Mouse (Mus musculus): ENCODE results near the gene Rnf38. TPM values are rescaled to one million over a fixed set of nuclear protein-coding genes. Genes with fewer than 3 reads are reported as not detected.

The Rnf38 gene
- polyA plus RNA-seq, 1 experiment from 2014 or later: 40.6 TPM

DNA sequence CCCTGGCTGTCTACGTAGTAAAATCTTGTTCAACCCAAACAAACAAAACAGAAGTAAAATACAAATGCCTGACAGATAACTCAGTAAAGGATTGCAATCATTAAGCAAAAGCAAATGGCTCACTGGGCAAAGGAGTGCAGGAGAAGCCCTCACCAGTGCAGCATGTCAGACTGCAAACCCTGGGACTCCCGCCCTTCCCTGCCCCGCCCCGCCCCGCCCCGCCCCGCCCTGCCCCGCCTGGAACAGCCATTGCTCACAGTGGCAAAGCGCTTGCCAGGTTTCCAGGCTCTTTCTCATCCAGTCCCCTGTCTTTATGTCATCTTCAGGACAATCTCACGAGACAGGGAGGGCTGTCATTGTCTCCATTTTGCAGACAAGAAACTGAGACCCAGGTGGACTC is 16.1 kb upstream of the Rnf38 start:
- Histone ChIP-seq H3K9ac (no peak overlapping the region), H3K9me3 (no peaks in the 10 kb centered on the region), H3K4me1 (peaks cover 43% of the 10 kb centered on the region), H3K4me2 (peak overlapping the region; percentile 33; the same call in 1 of the 2 replicates), H3K4me3 (peak overlapping the region; percentile 6; the same call in 1 of the 2 replicates), H3K36me3 (replicated peaks) (no peaks in the 10 kb centered on the region), H3K27me3 (replicated peaks) (no peaks in the 10 kb centered on the region), H3K27ac (peak overlapping the region; percentile 70)
- ATAC-seq (replicated peaks): no peak; the same call in 1 of the 2 replicates
- WGBS: 2% methylated on average over 10 of the region's 10 CpGs

DNA sequence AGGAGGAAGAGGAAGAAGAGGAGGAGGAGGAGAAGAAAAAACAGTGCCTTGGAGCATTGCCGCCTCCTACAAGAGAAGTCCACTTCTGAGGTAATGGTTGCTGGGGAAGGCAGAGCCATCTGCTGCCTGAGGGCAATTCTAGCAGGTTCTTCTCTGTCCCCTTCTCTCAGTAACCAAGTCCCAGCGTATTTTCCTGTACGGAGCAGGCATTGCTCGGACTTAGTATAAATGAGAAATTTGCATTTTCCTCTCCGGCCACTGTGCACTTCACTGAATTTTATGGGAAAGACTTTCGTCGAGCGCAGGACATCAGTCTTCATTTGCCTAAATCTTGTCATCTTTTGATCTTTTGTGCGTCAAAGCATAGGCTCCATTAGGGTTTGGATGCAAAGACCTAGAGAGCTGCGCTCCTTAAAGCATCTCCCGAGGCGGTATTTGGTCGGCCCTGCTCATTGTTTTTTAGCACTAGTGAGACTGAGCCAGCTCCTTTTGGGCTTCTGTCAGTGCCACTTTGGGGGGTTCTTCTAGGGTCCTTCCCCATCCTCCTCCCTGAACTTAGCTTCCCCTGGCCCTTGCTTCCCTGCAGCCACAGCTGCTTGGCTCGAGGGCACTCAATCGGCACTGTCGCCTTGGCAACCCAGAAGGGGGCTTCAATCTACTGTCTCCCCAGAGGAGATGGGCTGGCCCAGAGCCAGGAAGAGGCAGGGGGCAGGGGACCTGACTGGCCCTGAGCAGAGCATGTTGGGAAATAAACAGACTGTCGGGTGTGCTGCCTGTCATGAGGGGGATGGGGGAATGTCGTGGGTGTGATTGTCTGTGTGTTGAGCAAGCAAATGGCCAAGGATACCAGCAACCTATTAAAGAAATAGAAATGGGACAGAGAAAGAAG is 13.7 kb upstream of the Rnf38 start:
- ATAC-seq (replicated peaks): peak; percentile 89
- H3K4me2 ChIP-seq: peak overlapping the region; percentile 43
- H3K36me3 ChIP-seq (replicated peaks): no peaks in the 10 kb centered on the region
- H3K27me3 ChIP-seq (replicated peaks): no peaks in the 10 kb centered on the region
- WGBS: 2% methylated on average over 18 of the region's 18 CpGs
- no peaks in the 10 kb centered on the region for H3K9me3 ChIP-seq
- H3K27ac ChIP-seq: peak overlapping the region; percentile 73
- no peak overlapping the region for H3K4me3 ChIP-seq
- H3K4me1 ChIP-seq: peaks cover 36% of the 10 kb centered on the region
- H3K9ac ChIP-seq: no peak overlapping the region

DNA sequence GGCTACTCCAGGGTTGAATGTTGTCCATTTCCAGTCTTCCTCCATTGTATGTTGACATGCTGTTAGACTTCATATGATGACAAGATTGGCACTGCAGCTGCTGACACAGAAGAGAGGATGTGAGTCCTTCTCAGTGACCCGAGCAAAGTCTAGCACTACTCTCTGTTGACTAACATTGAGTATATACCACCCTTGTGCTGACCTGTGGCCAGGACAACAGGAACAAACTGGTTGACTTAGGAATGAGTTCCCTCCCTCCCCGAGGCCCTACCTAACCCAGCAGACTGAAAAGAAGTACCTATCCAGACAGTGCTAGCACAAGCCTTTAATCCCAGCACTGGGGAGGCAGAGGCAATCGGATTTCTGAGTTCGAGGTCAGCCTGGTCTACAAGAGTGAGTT is 12.7 kb upstream of the Rnf38 start:
- no peak for ATAC-seq (replicated peaks)
- Histone ChIP-seq H3K4me3 (no peak overlapping the region), H3K9ac (no peak overlapping the region), H3K4me2 (no peak overlapping the region), H3K36me3 (replicated peaks) (no peaks in the 10 kb centered on the region), H3K27me3 (replicated peaks) (no peaks in the 10 kb centered on the region), H3K9me3 (no peaks in the 10 kb centered on the region), H3K27ac (no peak overlapping the region), H3K4me1 (peaks cover 34% of the 10 kb centered on the region)
- 92% methylated on average over 4 of the region's 4 CpGs for WGBS

DNA sequence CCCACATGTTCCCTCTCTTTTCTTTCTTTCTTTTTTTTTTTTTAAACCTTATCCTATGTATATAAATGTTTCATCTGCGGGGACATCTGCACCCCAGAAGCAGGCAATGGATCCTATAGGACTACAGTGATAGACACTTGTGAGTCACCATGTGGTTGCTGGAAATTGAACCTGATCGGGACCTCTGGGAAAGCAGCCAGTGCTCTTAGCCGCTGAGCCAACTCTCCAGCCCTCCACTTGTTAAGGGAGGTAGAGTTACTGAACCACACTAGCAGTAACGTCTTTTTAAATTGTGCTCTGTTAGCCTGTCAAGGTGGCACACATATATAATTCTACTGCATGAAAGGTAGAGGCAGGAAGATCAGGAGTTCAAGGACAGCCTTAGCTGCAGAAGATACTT is 8.0 kb upstream of the Rnf38 start:
- WGBS: 56% methylated on average over 4 of the region's 4 CpGs
- H3K36me3 ChIP-seq (replicated peaks): no peaks in the 10 kb centered on the region
- H3K4me2 ChIP-seq: no peak overlapping the region
- no peaks in the 10 kb centered on the region for H3K9me3 ChIP-seq
- no peak for ATAC-seq (replicated peaks)
- no peaks in the 10 kb centered on the region for H3K4me1 ChIP-seq
- no peaks in the 10 kb centered on the region for H3K27me3 ChIP-seq (replicated peaks)
- no peak overlapping the region for H3K9ac ChIP-seq
- H3K27ac ChIP-seq: no peak overlapping the region
- no peak overlapping the region for H3K4me3 ChIP-seq

DNA sequence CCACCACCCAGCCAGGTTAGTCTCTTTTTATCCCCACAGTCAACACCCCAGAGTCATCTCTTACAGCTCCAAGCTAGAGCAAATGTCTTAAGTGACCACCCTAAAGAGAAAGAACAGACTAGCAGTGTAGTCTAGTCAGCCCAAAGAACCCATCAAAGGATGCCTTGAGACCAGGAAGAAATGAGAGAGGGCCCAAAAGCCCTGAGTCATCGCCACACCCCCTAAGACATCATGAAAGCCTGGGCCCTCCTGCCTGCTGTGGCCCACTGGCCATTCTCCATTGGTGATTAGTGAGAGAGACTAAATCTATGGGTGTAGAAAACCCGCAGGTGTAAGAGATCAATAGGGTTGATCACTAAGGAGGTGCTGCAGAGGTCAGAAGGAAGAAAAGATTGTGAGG is 2.4 kb upstream of the Rnf38 start:
- WGBS: 55% methylated on average over 2 of the region's 2 CpGs
- Histone ChIP-seq H3K27me3 (replicated peaks) (no peaks in the 10 kb centered on the region), H3K4me2 (no peak overlapping the region), H3K4me1 (peaks cover 28% of the 10 kb centered on the region), H3K9ac (no peak overlapping the region), H3K9me3 (no peaks in the 10 kb centered on the region), H3K27ac (no peak overlapping the region), H3K4me3 (no peak overlapping the region), H3K36me3 (replicated peaks) (no peaks in the 10 kb centered on the region)
- no peak for ATAC-seq (replicated peaks)

DNA sequence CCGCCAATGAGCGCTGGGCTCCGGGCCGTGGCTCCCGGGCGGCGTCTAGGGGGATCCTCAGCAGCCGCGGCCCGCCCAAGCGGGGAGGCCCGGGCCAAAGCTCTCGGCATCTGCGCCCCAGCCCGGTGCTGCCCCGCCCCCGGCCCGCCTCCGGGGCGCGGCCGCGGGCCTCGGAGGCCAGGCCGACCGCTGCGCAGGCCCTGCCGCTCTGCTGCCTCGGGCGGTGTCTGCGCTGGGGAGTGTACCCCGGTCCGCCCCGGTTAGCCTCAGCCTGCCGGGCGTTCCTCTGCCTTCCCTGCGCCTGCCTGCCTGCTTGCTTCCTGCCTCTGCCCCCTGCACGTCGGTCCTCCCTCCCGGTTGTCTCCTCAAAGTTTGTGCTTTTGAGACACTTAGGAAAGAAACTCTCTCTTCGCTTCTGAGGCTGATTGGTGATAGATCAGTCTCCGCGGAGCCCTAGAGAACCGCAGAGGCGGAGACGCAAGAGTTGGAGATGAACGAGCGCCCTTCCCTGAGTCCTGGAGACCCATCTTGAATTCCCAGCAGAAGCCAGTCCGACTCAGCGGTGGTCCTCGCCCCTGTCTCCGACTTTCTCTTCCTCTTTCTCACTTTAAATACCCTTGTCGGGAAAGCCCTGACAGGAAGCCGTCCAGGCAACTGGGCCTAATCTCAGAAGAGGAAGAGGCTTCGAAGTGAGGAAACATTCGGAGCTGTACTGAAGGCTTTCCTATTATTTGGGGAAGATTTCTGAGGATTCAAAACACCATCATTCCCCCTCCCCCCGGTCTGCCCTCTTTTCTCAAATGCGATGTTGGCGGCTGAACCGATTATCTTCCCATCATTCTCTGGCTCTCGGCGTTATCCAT is 646 bp upstream of the Rnf38 start:
- Histone ChIP-seq H3K27ac (peak overlapping the region; percentile 85), H3K9ac (peak overlapping the region; percentile 84), H3K4me3 (peak overlapping the region; percentile 53), H3K4me2 (peak overlapping the region; percentile 80), H3K4me1 (peaks cover 32% of the 10 kb centered on the region), H3K9me3 (no peaks in the 10 kb centered on the region), H3K36me3 (replicated peaks) (no peaks in the 10 kb centered on the region), H3K27me3 (replicated peaks) (no peaks in the 10 kb centered on the region)
- ATAC-seq (replicated peaks): peak; percentile 97
- under 1% methylated on average over 59 of the region's 62 CpGs for WGBS

DNA sequence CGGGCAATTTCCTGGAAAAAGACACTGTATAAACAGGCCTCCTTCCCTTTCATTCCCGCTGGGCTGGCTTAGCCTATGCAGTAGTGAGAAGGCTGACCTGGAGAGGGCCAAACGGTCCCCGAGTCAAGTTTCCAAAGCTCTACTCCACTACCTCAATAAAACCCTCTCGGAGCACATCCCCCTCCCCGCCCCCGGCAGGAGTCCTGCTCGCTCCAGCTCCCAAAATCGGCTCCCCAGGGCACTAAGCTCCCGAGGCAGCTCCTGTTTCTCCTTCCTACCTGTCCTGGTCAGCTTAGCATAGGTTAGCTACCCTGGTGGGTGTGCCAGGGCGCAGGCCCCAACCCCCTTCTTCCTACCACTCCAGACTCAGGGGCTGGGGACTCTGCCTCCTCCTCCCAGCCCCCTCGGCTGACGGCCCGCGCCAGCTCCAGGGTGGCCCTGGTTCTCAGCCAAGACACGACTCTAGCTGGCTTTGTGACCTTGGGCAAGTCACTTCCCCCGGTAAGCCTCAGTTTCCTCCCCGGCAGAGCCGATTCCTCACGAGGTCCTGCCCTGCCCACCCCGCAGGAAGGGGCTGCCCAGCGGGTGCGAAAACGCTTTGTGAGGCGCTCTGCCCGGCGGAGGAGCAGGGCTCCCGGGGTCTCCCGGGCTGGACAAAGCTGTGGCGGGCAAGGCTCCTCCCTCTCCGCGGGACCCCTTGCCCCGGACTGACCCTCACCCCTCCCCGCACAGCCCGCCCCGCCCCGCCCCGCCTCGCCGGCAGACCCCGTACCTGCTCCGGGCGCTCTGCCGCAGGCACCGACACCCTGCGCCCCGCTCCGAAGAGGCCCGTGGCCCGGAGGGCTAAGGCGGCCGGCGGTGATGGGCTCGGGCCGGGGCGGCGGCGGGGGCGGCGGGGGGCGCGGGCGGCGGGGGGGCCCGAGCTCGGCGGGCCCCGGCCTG is 547 bp downstream of the Rnf38 start:
- Histone ChIP-seq H3K36me3 (replicated peaks) (no peaks in the 10 kb centered on the region), H3K4me3 (peak overlapping the region; percentile 53), H3K4me1 (peaks cover 36% of the 10 kb centered on the region), H3K27me3 (replicated peaks) (no peaks in the 10 kb centered on the region), H3K9ac (peak overlapping the region; percentile 84), H3K4me2 (peak overlapping the region; percentile 80), H3K27ac (peak overlapping the region; percentile 85), H3K9me3 (no peaks in the 10 kb centered on the region)
- under 1% methylated on average over 39 of the region's 68 CpGs for WGBS
- peak; percentile 61 for ATAC-seq (replicated peaks)

DNA sequence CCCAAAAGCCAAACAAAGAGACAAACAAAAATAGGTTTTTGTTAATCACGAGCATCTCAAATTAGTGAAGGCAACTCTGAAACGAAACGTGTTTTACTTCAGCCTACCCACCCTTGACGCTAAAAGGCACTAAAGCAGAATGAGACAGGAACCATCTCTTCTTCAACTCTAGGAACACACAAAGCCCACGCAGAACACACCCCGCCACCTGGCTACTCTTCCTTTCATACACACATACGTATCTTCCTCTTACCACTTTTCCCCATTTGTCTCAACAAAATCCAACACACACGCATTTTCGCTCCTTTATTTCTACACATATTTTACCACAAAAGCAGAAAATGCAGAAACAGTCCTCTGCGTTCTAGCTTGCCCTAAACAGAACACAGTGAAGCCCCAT is 8.5 kb downstream of the Rnf38 start:
- no peaks in the 10 kb centered on the region for H3K27me3 ChIP-seq (replicated peaks)
- H3K27ac ChIP-seq: no peak overlapping the region
- no peaks in the 10 kb centered on the region for H3K36me3 ChIP-seq (replicated peaks)
- H3K4me3 ChIP-seq: no peak overlapping the region
- 88% methylated on average over 10 of the region's 10 CpGs for WGBS
- ATAC-seq (replicated peaks): no peak
- no peak overlapping the region for H3K9ac ChIP-seq
- peaks cover 22% of the 10 kb centered on the region for H3K4me1 ChIP-seq
- no peaks in the 10 kb centered on the region for H3K9me3 ChIP-seq
- no peak overlapping the region for H3K4me2 ChIP-seq

DNA sequence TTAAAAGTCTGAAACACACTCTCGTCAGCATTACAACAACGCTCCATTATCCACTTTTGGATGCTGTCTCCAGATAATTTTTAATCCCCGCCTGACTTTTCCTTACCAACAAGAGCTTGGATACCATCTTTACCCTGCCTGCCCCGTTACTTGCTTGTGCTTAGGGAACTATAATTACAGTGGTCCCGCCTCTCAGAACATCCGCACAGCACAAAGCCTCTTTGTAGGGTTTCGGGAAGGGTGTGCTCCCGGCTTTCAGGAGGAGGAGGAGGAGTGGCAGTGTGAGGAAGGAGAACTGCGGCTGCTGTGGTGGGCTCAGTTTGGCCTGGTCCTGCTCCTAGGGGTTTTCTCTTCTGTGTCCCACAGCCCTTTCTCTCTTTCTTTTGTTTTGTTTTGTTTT is 9.4 kb downstream of the Rnf38 start:
- Histone ChIP-seq H3K4me1 (peaks cover 22% of the 10 kb centered on the region), H3K4me3 (no peak overlapping the region), H3K27ac (no peak overlapping the region), H3K9ac (no peak overlapping the region), H3K27me3 (replicated peaks) (no peaks in the 10 kb centered on the region), H3K36me3 (replicated peaks) (no peaks in the 10 kb centered on the region), H3K4me2 (no peak overlapping the region), H3K9me3 (no peaks in the 10 kb centered on the region)
- 25% methylated on average over 9 of the region's 9 CpGs for WGBS
- ATAC-seq (replicated peaks): no peak

DNA sequence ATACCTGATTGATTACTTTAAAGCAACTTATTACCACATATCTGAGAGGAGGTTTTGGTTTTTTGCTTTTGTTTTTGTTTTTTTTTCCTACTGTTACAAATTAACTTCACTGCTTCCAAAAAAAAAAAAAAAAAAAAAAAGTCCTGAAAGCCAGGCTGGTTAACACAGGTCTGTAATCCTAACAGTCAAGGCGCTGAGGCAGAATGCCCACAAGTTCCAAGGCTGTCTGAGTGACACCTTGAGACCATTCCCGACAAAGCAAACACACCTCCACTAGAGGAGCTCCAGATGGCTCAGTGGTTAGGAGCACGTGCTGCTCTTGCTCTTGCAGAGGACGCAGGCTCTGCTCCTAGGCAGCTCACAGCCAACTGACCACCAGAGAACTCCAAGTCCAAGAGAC is 10.1 kb downstream of the Rnf38 start:
- Histone ChIP-seq H3K4me3 (no peak overlapping the region), H3K4me1 (peaks cover 18% of the 10 kb centered on the region), H3K9me3 (no peaks in the 10 kb centered on the region), H3K27me3 (replicated peaks) (no peaks in the 10 kb centered on the region), H3K9ac (no peak overlapping the region), H3K4me2 (no peak overlapping the region), H3K36me3 (replicated peaks) (no peaks in the 10 kb centered on the region), H3K27ac (no peak overlapping the region)
- ATAC-seq (replicated peaks): no peak
- WGBS: 66% methylated on average over 4 of the region's 4 CpGs

DNA sequence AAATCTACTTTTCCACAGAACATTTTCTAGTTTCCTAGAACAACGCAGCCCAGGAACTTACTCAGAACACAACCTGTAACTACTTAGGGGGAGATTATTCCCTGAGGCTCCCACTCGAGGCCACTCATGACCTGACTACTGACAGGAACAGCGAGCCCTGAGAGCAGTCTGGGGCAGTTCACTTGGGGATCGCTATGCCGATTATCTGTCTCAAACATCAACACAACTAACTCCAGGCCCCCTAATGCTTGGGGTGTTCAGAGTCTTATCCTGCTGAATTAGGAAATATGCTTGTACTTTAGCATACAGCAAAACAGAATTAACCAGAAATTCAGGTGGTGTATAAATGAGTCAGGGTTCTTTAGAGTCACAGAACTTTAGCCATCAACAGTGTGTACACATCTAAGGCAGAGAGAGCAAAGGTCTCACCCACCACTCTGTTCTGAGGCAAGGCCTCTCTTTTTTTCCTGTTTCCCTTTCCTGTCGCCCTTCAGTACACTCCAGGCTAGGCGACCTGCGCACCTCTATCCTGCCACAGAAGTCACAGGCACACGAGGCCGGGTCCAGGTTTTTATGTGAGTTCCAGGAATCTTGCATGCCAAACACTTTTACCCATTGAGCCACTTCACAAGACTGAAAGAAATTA is 16.7 kb downstream of the Rnf38 start:
- 68% methylated on average over 10 of the region's 10 CpGs for WGBS
- Histone ChIP-seq H3K9ac (no peak overlapping the region), H3K27me3 (replicated peaks) (no peaks in the 10 kb centered on the region)

More for the DNA sequence above, 16.7 kb downstream of the Rnf38 start:
- Histone ChIP-seq H3K27ac (no peak overlapping the region), H3K36me3 (replicated peaks) (no peaks in the 10 kb centered on the region), H3K4me3 (no peak overlapping the region), H3K4me2 (no peak overlapping the region), H3K9me3 (no peaks in the 10 kb centered on the region), H3K4me1 (no peaks in the 10 kb centered on the region)
- ATAC-seq (replicated peaks): no peak
